In the genomic region with DNA sequence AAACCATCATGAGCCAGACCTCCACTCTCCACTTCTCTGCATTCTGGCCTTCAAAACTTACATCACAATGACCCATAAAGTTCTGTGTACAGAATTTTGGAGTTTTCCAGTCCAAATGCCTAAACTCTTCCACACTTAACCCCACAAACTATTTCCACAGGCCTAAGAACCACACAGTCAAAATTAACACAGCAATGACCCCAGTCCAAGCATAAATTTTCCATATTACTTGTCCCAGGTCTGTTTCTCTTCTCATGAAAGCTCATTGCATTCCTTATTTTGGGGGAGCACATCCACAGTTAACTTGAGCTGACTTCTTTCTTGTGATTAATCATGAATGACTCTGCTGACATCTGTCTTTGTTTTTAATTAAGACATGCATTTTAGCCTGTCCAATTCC, we compare ENCODE assay signal across 23 mouse cellular contexts.
A peak's percentile ranks its signal among the peaks of the same experiment; 100 is the strongest.
DNase-seq lines count a peak whose midpoint lies in the region; ATAC-seq and TF ChIP-seq lines count a peak whose summit lies in the region.
"Had no signal": no experiment of that assay in that cellular context is flagged by ENCODE, and none has a peak within 500 bp of the region (broad histone marks: within the 10 kb centered on the region; RNA-seq: fewer than 3 reads in every experiment).

No protein-coding gene starts in this region.

- H3K4me1 ChIP-seq in kidney, embryonic 14.5 days (ENCODE audit: control insufficient read depth, insufficient read depth, low read length) = no peaks in the 10 kb centered on the region
- peaks cover 4% of the 10 kb centered on the region; the same call in 1 of the 2 replicates for H3K4me1 ChIP-seq in kidney, embryonic 16.5 days (ENCODE audit: insufficient read depth, low read length)
- H3K4me1 ChIP-seq: embryonic facial prominence, embryonic 10.5 days; embryonic facial prominence, embryonic 12.5 days; forebrain, embryonic 13.5 days; forebrain, embryonic 15.5 days had no signal

- ATAC-seq in kidney, embryonic 14.5 days (ENCODE audit: low FRiP score, low TSS enrichment) = 0 out of 2 replicates have a peak, but pooled peaks have one; percentile 35
- peak; percentile 31; the same call in 1 of the 2 replicates for ATAC-seq in kidney, embryonic 16.5 days (ENCODE audit: low FRiP score, low TSS enrichment)
- ATAC-seq: activated CD4-positive, CD25-positive, alpha-beta regulatory T cell, adult 4 months; CD4-positive, CD25-positive, alpha-beta regulatory T cell, adult 4 months; forebrain, embryonic 13.5 days; forebrain, embryonic 15.5 days; Patski had no signal

- no peak for TF ChIP-seq CTCF in left cerebral cortex, adult 2 months (IDR thresholded peaks at IDR 0.05)

- H3K4me3 ChIP-seq in kidney, embryonic 14.5 days (ENCODE audit: low read length) = no peak overlapping the region
- H3K4me3 ChIP-seq in kidney, embryonic 16.5 days (ENCODE audit: low read length) = no peak overlapping the region
- no peak overlapping the region for H3K4me3 ChIP-seq in left cerebral cortex, adult 2 months
- H3K4me3 ChIP-seq: embryonic facial prominence, embryonic 10.5 days; embryonic facial prominence, embryonic 12.5 days; forebrain, embryonic 13.5 days; forebrain, embryonic 15.5 days had no signal

- H3K27ac ChIP-seq in kidney, embryonic 14.5 days (ENCODE audit: low read depth, low read length) = peak overlapping the region; percentile 12; the same call in 1 of the 2 replicates
- H3K27ac ChIP-seq in kidney, embryonic 16.5 days (ENCODE audit: low read length) = peak overlapping the region; percentile 63
- 0 out of 2 replicates have a peak overlapping the region, but pooled peaks have one; percentile 33 for H3K27ac ChIP-seq in left cerebral cortex, adult 2 months
- H3K27ac ChIP-seq: embryonic facial prominence, embryonic 10.5 days; embryonic facial prominence, embryonic 12.5 days; forebrain, embryonic 13.5 days; forebrain, embryonic 15.5 days had no signal

- peaks cover 15% of the 10 kb centered on the region for H3K9me3 ChIP-seq in kidney, embryonic 14.5 days (ENCODE audit: control insufficient read depth, low read length)
- H3K9me3 ChIP-seq in kidney, embryonic 16.5 days (ENCODE audit: low read length) = peaks cover 11% of the 10 kb centered on the region

- H3K9ac ChIP-seq in kidney, embryonic 14.5 days (ENCODE audit: low read depth, low read length) = no peak overlapping the region
- H3K9ac ChIP-seq in kidney, embryonic 16.5 days (replicated peaks; ENCODE audit: low read length) = no peak overlapping the region
- H3K9ac ChIP-seq: embryonic facial prominence, embryonic 12.5 days; forebrain, embryonic 13.5 days; forebrain, embryonic 15.5 days had no signal

- H3K27me3 ChIP-seq in kidney, embryonic 14.5 days (ENCODE audit: control insufficient read depth, insufficient read depth, low read length) = no peaks in the 10 kb centered on the region
- no peaks in the 10 kb centered on the region for H3K27me3 ChIP-seq in kidney, embryonic 16.5 days (ENCODE audit: insufficient read depth, low read length)
- H3K27me3 ChIP-seq: CH12.LX; embryonic facial prominence, embryonic 12.5 days; forebrain, embryonic 13.5 days; forebrain, embryonic 15.5 days; Patski had no signal

- DNase-seq in kidney, adult 11 months = no peak
- DNase-seq in kidney, postnatal 10 days = no peak
- DNase-seq in left cerebral cortex, adult 2 months (ENCODE audit: extremely low spot score in 1 of 2, low spot score in 2 of 2) = no peak
- DNase-seq in left cerebral cortex, postnatal 14 days (ENCODE audit: low spot score in 2 of 2) = no peak
- DNase-seq: adrenal gland, adult 8-10 months; adrenal gland, postnatal 14 days; adrenal gland, postnatal 36 days; B cell, adult 2 months; cerebellum, adult 11-12 months; cerebellum, adult 2 months; cerebellum, adult 9-10 months; cerebellum, postnatal 10 days; cerebellum, postnatal 25 days had no signal

- H3K4me2 ChIP-seq in kidney, embryonic 14.5 days (replicated peaks; ENCODE audit: low read depth, low read length) = no peak overlapping the region
- no peak overlapping the region for H3K4me2 ChIP-seq in kidney, embryonic 16.5 days (replicated peaks; ENCODE audit: low read depth, low read length)
- H3K4me2 ChIP-seq: embryonic facial prominence, embryonic 12.5 days; forebrain, embryonic 13.5 days; forebrain, embryonic 15.5 days had no signal

- H3K36me3 ChIP-seq in kidney, embryonic 14.5 days (ENCODE audit: control insufficient read depth, insufficient read depth, low read length) = peaks cover 18% of the 10 kb centered on the region
- H3K36me3 ChIP-seq in kidney, embryonic 16.5 days (ENCODE audit: insufficient read depth, low read length) = peaks cover 19% of the 10 kb centered on the region

- intact Hi-C loops in left cerebral cortex, adult 2 months (cut with DNase I) = loop anchor here (5.0 to 10.0 kb wide), 2 partner anchors 102 to 159 kb away; a partner anchor contains a TSS
- intact Hi-C loops in left cerebral cortex, postnatal 14 days (cut with DNase I) = no loop called here

Comparison
In these comparisons a context has a peak if more than half of its experiments do, and no peak if none do; other contexts are left out.
1. H3K27ac ChIP-seq: peak in every context shown above with its lines; median percentile 63 in kidney, embryonic 16.5 days; 33 in left cerebral cortex, adult 2 months; 12 in kidney, embryonic 14.5 days.